Mouse (Mus musculus): ENCODE results near the gene Mb21d2.

The Mb21d2 gene

GRCm38 (mm10) chr16:28928815-28929685 lies at the start of gene Mb21d2:
TSS of gene Mb21d2 (minus strand) at chr16:28929673.
- DNase-seq (ENCODE audit: low spot score in 2 of 2), result no peak

- DNase-seq (ENCODE audit: low spot score in 2 of 2), result no peak
These were observed 36.8 kb upstream of the Mb21d2 start for GRCm38 (mm10) chr16:28966236-28966635.

GRCm38 (mm10) chr16:28964048-28964447 lies 34.6 kb upstream of the Mb21d2 start:
- no peak for DNase-seq (ENCODE audit: low spot score in 2 of 2)

- DNase-seq (ENCODE audit: low spot score in 2 of 2), result no peak
These were observed 33.5 kb upstream of the Mb21d2 start for GRCm38 (mm10) chr16:28962987-28963386.

GRCm38 (mm10) chr16:28949810-28950209 lies 20.3 kb upstream of the Mb21d2 start:
- no peak for DNase-seq (ENCODE audit: low spot score in 2 of 2)

- no peak for DNase-seq (ENCODE audit: low spot score in 2 of 2)
These were observed 13.8 kb upstream of the Mb21d2 start for GRCm38 (mm10) chr16:28943254-28943653.

- no peak for DNase-seq (ENCODE audit: low spot score in 2 of 2)
These were observed 6.8 kb upstream of the Mb21d2 start for GRCm38 (mm10) chr16:28936181-28936792.

GRCm38 (mm10) chr16:28935701-28936100 lies 6.2 kb upstream of the Mb21d2 start:
- no peak for DNase-seq (ENCODE audit: low spot score in 2 of 2)

GRCm38 (mm10) chr16:28931213-28931612 lies 1.7 kb upstream of the Mb21d2 start:
- no peak for DNase-seq (ENCODE audit: low spot score in 2 of 2)

- DNase-seq (ENCODE audit: low spot score in 2 of 2), result no peak
These were observed 953 bp upstream of the Mb21d2 start for GRCm38 (mm10) chr16:28930426-28930825.

GRCm38 (mm10) chr16:28929686-28930291 lies 316 bp upstream of the Mb21d2 start:
- DNase-seq (ENCODE audit: low spot score in 2 of 2), result no peak

- DNase-seq (ENCODE audit: low spot score in 2 of 2), result no peak
These were observed 1.0 kb downstream of the Mb21d2 start for GRCm38 (mm10) chr16:28928466-28928814.

- no peak for DNase-seq (ENCODE audit: low spot score in 2 of 2)
These were observed 2.1 kb downstream of the Mb21d2 start for GRCm38 (mm10) chr16:28927381-28927780.

GRCm38 (mm10) chr16:28919320-28919885 lies 10.1 kb downstream of the Mb21d2 start:
- DNase-seq (ENCODE audit: low spot score in 2 of 2), result no peak

- DNase-seq (ENCODE audit: low spot score in 2 of 2), result no peak
These were observed 14.1 kb downstream of the Mb21d2 start for GRCm38 (mm10) chr16:28915362-28915761.

GRCm38 (mm10) chr16:28914709-28915108 lies 14.8 kb downstream of the Mb21d2 start:
- no peak for DNase-seq (ENCODE audit: low spot score in 2 of 2)

GRCm38 (mm10) chr16:28911414-28912050 lies 17.9 kb downstream of the Mb21d2 start:
- DNase-seq (ENCODE audit: low spot score in 2 of 2), result no peak

GRCm38 (mm10) chr16:28906370-28907275 lies 22.9 kb downstream of the Mb21d2 start:
- DNase-seq (ENCODE audit: low spot score in 2 of 2), result no peak

- DNase-seq (ENCODE audit: low spot score in 2 of 2), result no peak
These were observed 23.7 kb downstream of the Mb21d2 start for GRCm38 (mm10) chr16:28905567-28906289.
